Mouse (Mus musculus) heart, adult 2 months (tissue): ENCODE measurements around the gene Plekha7.

Source experiments
- CTCF ChIP-seq: fragments of 200-600 bp; IDR thresholded peaks from 2 replicates; pipeline ENCODE4 v1.8.1; 2022; ENCODE audit warnings: antibody characterized with exemption, mild to moderate bottlenecking, moderate library complexity
- EP300 ChIP-seq: fragments of 200-500 bp; IDR thresholded peaks from 2 replicates; pipeline ENCODE4 v1.6.1; 2011; ENCODE audit warnings: low read depth, low read length, control low read depth; ENCODE audit not compliant: insufficient read depth
- POLR2A ChIP-seq: fragments of 200-500 bp; IDR thresholded peaks from 2 replicates; pipeline ENCODE4 v1.6.1; 2011; ENCODE audit warnings: mild to moderate bottlenecking, low read depth, low read length, control low read depth; ENCODE audit not compliant: insufficient read depth

GRCm38 (mm10) chr7:116123597-116123985 is 184.6 kb downstream of the Plekha7 start:
- TF ChIP-seq CTCF (no peak), POLR2A (no peak), EP300 (no peak)
